Mouse (Mus musculus) pancreas, adult 10 weeks (tissue): ENCODE data around the gene Ccdc33. TPM values are rescaled to one million over a fixed set of nuclear protein-coding genes. Genes with fewer than 3 reads are reported as not detected.

Experiments used
- polyA plus RNA-seq: library from polyadenylated mRNA; stranded (reverse); fragments of 350-450 nt; fragmentation: Illumina TruSeq; extraction: RNeasy Lipid Tissue Mini Kit (QIAGEN cat#74804); gene quantifications from one replicate; pipeline ENCODE4 v1.2.3, GENCODE M21; 2015; ENCODE audit warnings: low read depth, low replicate concordance; ENCODE audit not compliant: insufficient read depth

Gene Ccdc33
- polyA plus RNA-seq, result not detected

DNA sequence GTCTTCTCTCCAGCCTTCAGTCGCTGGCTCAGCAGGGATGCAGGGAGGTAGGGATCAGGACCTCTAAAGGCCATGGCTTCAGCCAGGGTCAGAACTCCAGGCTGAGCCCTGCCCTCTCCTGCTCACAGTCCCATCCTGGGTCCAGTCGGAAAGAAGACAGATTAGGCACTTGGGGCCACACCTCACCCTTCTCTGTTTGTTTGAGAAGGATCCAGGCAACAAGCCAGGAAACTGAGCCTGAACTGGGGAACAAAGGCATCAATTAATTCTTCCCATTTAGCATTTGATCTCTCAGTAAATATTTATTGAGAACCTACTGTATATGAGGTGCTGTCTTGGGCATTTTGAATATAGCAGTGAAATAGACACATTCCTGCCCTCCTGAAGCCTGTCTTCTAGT, at the start of gene Ccdc33:
Gene Ccdc33 (minus strand): TSS at position 153 of the 400 bp plus-strand sequence.

DNA sequence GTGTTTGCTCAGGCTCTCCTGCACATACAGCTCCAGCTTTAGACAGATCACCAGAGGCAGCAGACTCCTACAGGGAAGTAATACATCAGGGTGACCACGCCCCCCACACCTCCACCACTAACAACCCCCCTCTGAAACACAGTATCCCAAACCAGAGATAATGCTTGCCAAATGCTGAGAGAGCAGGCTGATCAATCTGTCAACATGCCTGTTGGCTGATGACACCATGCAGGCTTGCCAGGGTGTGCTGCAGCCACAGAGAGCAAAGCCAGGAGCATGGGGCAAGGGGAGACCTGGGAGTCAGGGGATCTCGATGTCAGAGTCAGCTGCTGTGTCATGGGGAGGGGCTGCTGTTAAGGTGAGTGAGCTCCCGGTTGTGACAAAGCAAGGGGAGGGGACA, 55.1 kb downstream of the Ccdc33 start, which contains the start of gene Stra6:
Gene Stra6 (plus strand): TSS at position 258 of the 400 bp plus-strand sequence.

DNA sequence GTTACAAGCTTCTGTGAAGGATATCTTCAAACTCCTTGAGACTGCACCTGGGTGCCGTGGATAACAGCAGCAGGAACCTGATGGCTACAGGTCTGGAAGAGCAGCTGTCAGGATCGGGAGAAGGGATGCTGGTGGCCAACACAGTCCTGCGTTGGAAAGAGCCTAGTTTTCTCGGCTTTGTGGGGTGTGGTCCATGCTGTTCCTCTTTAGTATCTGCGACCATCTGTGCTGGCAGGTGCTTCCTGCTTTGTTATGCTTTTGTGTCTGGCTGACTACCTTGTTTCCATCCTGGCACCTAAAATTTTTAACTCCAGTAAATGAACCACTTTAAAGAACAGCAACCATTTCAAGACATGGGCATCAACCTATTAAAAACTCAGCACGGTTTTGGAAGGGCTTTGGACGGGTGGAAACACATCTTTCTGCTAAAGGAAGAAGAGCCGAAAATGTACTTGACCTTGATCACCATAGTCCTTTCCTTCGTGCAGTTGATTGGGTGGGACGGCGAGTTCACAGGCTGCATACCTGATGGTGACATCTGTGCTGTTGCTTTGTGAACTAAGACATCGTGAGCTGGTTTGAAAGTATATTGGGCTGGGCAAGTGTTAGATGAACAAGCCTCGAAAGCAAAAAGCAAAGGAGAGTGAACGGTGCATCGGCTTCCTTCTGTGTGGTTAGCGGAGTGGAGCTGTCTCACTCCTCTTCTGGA, 112.7 kb downstream of the Ccdc33 start, which contains the start of gene Cyp11a1:
Gene Cyp11a1 (plus strand): TSS at position 659 of the 709 bp plus-strand sequence.

Other genes starting within 250 kb of the Ccdc33 start
- 10.0 TPM for gene Ubl7, start 207.8 kb downstream of the Ccdc33 start, polyA plus RNA-seq
- gene Sema7a, start 178.7 kb downstream of the Ccdc33 start, polyA plus RNA-seq, result 20.9 TPM
- gene Cyp11a1, start 112.4 kb downstream of the Ccdc33 start, polyA plus RNA-seq, result 1.8 TPM
- gene Stra6, start 55.0 kb downstream of the Ccdc33 start, polyA plus RNA-seq, result 0.61 TPM
- gene Islr, start 85.5 kb upstream of the Ccdc33 start, polyA plus RNA-seq, result 21.2 TPM
- 0.65 TPM for gene Islr2, start 85.5 kb upstream of the Ccdc33 start, polyA plus RNA-seq
- gene Pml, start 131.0 kb upstream of the Ccdc33 start, polyA plus RNA-seq, result 7.5 TPM
- 6.6 TPM for gene Stoml1, start 134.3 kb upstream of the Ccdc33 start, polyA plus RNA-seq
- 15.7 TPM for gene Loxl1, start 194.4 kb upstream of the Ccdc33 start, polyA plus RNA-seq